Mouse (Mus musculus) hindbrain, embryonic 12.5 days (tissue): ENCODE measurements around the gene Gpr84. TPM values are rescaled to one million over a fixed set of nuclear protein-coding genes. Genes with fewer than 3 reads are reported as not detected.
A peak's percentile ranks its signal among the peaks of the same experiment; 100 is the strongest.

ENCODE experiments used
- ATAC-seq: fragments of 200-750 bp; cut with Nextera tagmentation; 2 replicates; pipeline ENCODE4 v1.8.0; 2017; ENCODE audit warnings: moderate TSS enrichment; ENCODE audit not compliant: low FRiP score
- H3K27ac ChIP-seq: fragments of 300-500 bp; sonication (generic); 2 replicates; pipeline ENCODE4 v1.5.1; 2016; ENCODE audit warnings: mild to moderate bottlenecking
- H3K27me3 ChIP-seq: fragments of 300-500 bp; sonication (generic); 2 replicates; pipeline ENCODE4 v1.6.1; 2016; ENCODE audit warnings: mild to moderate bottlenecking
- H3K36me3 ChIP-seq: fragments of 300-500 bp; sonication (generic); 2 replicates; pipeline ENCODE4 v1.6.1; 2016; ENCODE audit warnings: mild to moderate bottlenecking
- H3K4me1 ChIP-seq: fragments of 300-500 bp; sonication (generic); 2 replicates; pipeline ENCODE4 v1.6.1; 2016
- H3K4me2 ChIP-seq: fragments of 300-500 bp; sonication (generic); replicated peaks from 2 replicates; pipeline ENCODE4 v1.6.1; 2016; ENCODE audit warnings: mild to moderate bottlenecking
- H3K4me3 ChIP-seq: fragments of 300-500 bp; sonication (generic); 2 replicates; pipeline ENCODE4 v1.5.1; 2016; ENCODE audit warnings: mild to moderate bottlenecking
- H3K9ac ChIP-seq: fragments of 300-500 bp; sonication (generic); 2 replicates; pipeline ENCODE4 v1.6.1; 2016; ENCODE audit warnings: mild to moderate bottlenecking, moderate library complexity
- H3K9me3 ChIP-seq: fragments of 300-500 bp; sonication (generic); replicated peaks from 2 replicates; pipeline ENCODE4 v1.6.1; 2016; ENCODE audit warnings: mild to moderate bottlenecking
- WGBS: fragments of 180-500 bp; shearing (Covaris S2); methylation state at CpG from one replicate; pipeline ENCODE4 v1.1.7; 2016; 5-methylcytosine and 5-hydroxymethylcytosine counted together
- polyA plus RNA-seq: library from polyadenylated mRNA; unstranded; fragments of >200 nt; fragmentation: Nextera tagmentation; extraction: Ambion mirVana; gene quantifications from 2 replicates; pipeline ENCODE4 v1.2.1, GENCODE M21; 2016

Gpr84 gene
- polyA plus RNA-seq, 1 experiment from 2014 or later = 0.36 TPM

- 34% methylated on average over 22 of the region's 22 CpGs for WGBS
Measured at GRCm38 (mm10) chr15:103314181-103314580, 3.8 kb upstream of the Gpr84 start.

GRCm38 (mm10) chr15:103313495-103314095 is 3.2 kb upstream of the Gpr84 start:
- Histone ChIP-seq H3K4me2 (peak overlapping the region; percentile 59), H3K27me3 (peaks cover 9% of the 10 kb centered on the region), H3K9ac (no peak overlapping the region), H3K36me3 (peaks cover 34% of the 10 kb centered on the region), H3K4me1 (peaks cover 29% of the 10 kb centered on the region), H3K27ac (no peak overlapping the region), H3K9me3 (no peaks in the 10 kb centered on the region), H3K4me3 (peak overlapping the region; percentile 4; the same call in 1 of the 2 replicates)
- ATAC-seq = 0 out of 2 replicates have a peak, but pooled peaks have one; percentile 3
- 7% methylated on average over 18 of the region's 18 CpGs for WGBS

More at GRCm38 (mm10) chr15:103314181-103314580, 3.8 kb upstream of the Gpr84 start:
- Histone ChIP-seq H3K4me3 (peak overlapping the region; percentile 25), H3K27ac (no peak overlapping the region), H3K4me2 (peak overlapping the region; percentile 59), H3K4me1 (peaks cover 27% of the 10 kb centered on the region), H3K9me3 (no peaks in the 10 kb centered on the region), H3K27me3 (peaks cover 3% of the 10 kb centered on the region), H3K9ac (peak overlapping the region; percentile 57; the same call in 1 of the 2 replicates), H3K36me3 (peaks cover 40% of the 10 kb centered on the region)
- 0 out of 2 replicates have a peak, but pooled peaks have one; percentile 15 for ATAC-seq

- no peaks in the 10 kb centered on the region for H3K36me3 ChIP-seq
- peaks cover 14% of the 10 kb centered on the region for H3K27me3 ChIP-seq
- H3K4me1 ChIP-seq = peaks cover 42% of the 10 kb centered on the region
- peak overlapping the region; percentile 29; the same call in 1 of the 2 replicates for H3K9ac ChIP-seq
- H3K27ac ChIP-seq = 0 out of 2 replicates have a peak overlapping the region, but pooled peaks have one; percentile 4
- ATAC-seq = no peak
- 62% methylated on average over 26 of the region's 26 CpGs for WGBS
- no peaks in the 10 kb centered on the region for H3K9me3 ChIP-seq
- H3K4me2 ChIP-seq = peak overlapping the region; percentile 29
- 0 out of 2 replicates have a peak overlapping the region, but pooled peaks have one; percentile 1 for H3K4me3 ChIP-seq
Measured at GRCm38 (mm10) chr15:103308876-103309580, 1.4 kb downstream of the Gpr84 start.

GRCm38 (mm10) chr15:103308056-103308875 is 2.1 kb downstream of the Gpr84 start:
- no peaks in the 10 kb centered on the region for H3K9me3 ChIP-seq
- ATAC-seq = no peak
- H3K9ac ChIP-seq = peak overlapping the region; percentile 29; the same call in 1 of the 2 replicates
- peak overlapping the region; percentile 29 for H3K4me2 ChIP-seq
- 0 out of 2 replicates have a peak overlapping the region, but pooled peaks have one; percentile 1 for H3K4me3 ChIP-seq
- peaks cover 42% of the 10 kb centered on the region for H3K4me1 ChIP-seq
- 0 out of 2 replicates have a peak overlapping the region, but pooled peaks have one; percentile 4 for H3K27ac ChIP-seq
- WGBS = 41% methylated on average over 28 of the region's 28 CpGs
- H3K36me3 ChIP-seq = no peaks in the 10 kb centered on the region
- H3K27me3 ChIP-seq = peaks cover 14% of the 10 kb centered on the region

GRCm38 (mm10) chr15:103307125-103307524 is 3.3 kb downstream of the Gpr84 start:
- Histone ChIP-seq H3K4me1 (peaks cover 49% of the 10 kb centered on the region), H3K9ac (no peak overlapping the region)

GRCm38 (mm10) chr15:103305792-103306645 is 4.4 kb downstream of the Gpr84 start:
- peak overlapping the region; percentile 62 for H3K4me2 ChIP-seq
- ATAC-seq = no peak
- peaks cover 61% of the 10 kb centered on the region for H3K4me1 ChIP-seq
- peak overlapping the region; percentile 38 for H3K4me3 ChIP-seq
- WGBS = 31% methylated on average over 8 of the region's 8 CpGs
- H3K9me3 ChIP-seq = no peaks in the 10 kb centered on the region
- H3K9ac ChIP-seq = peak overlapping the region; percentile 67
- H3K27me3 ChIP-seq = peaks cover 14% of the 10 kb centered on the region
- peak overlapping the region; percentile 98 for H3K27ac ChIP-seq
- H3K36me3 ChIP-seq = no peaks in the 10 kb centered on the region

More at GRCm38 (mm10) chr15:103307125-103307524, 3.3 kb downstream of the Gpr84 start:
- Histone ChIP-seq H3K4me2 (peak overlapping the region; percentile 19; the same call in 1 of the 2 replicates), H3K9me3 (no peaks in the 10 kb centered on the region), H3K36me3 (no peaks in the 10 kb centered on the region), H3K27ac (peak overlapping the region; percentile 98; the same call in 1 of the 2 replicates), H3K27me3 (peaks cover 14% of the 10 kb centered on the region), H3K4me3 (no peak overlapping the region)
- no peak for ATAC-seq
- WGBS = 2% methylated on average over 7 of the region's 7 CpGs

- H3K36me3 ChIP-seq = no peaks in the 10 kb centered on the region
- peak overlapping the region; percentile 98 for H3K27ac ChIP-seq
- peak; percentile 95 for ATAC-seq
- peaks cover 14% of the 10 kb centered on the region for H3K27me3 ChIP-seq
- H3K9ac ChIP-seq = peak overlapping the region; percentile 77
- WGBS = under 1% methylated on average over 69 of the region's 71 CpGs
- H3K4me2 ChIP-seq = peak overlapping the region; percentile 62
- peaks cover 69% of the 10 kb centered on the region for H3K4me1 ChIP-seq
- H3K4me3 ChIP-seq = peak overlapping the region; percentile 38
- no peaks in the 10 kb centered on the region for H3K9me3 ChIP-seq
Measured at GRCm38 (mm10) chr15:103305070-103305678, 5.2 kb downstream of the Gpr84 start.

GRCm38 (mm10) chr15:103304616-103304969 is 5.8 kb downstream of the Gpr84 start:
- H3K4me2 ChIP-seq = peak overlapping the region; percentile 62
- peaks cover 14% of the 10 kb centered on the region for H3K27me3 ChIP-seq
- H3K9ac ChIP-seq = peak overlapping the region; percentile 77
- peak overlapping the region; percentile 98 for H3K27ac ChIP-seq
- no peaks in the 10 kb centered on the region for H3K36me3 ChIP-seq
- 1% methylated on average over 9 of the region's 9 CpGs for WGBS
- no peaks in the 10 kb centered on the region for H3K9me3 ChIP-seq
- peak overlapping the region; percentile 38 for H3K4me3 ChIP-seq
- H3K4me1 ChIP-seq = peaks cover 75% of the 10 kb centered on the region
- peak; percentile 3; the same call in 1 of the 2 replicates for ATAC-seq

GRCm38 (mm10) chr15:103303916-103304615 is 6.3 kb downstream of the Gpr84 start:
- Histone ChIP-seq H3K9me3 (no peaks in the 10 kb centered on the region), H3K27me3 (peaks cover 9% of the 10 kb centered on the region), H3K4me3 (peak overlapping the region; percentile 38), H3K36me3 (no peaks in the 10 kb centered on the region), H3K27ac (peak overlapping the region; percentile 98), H3K4me2 (peak overlapping the region; percentile 62), H3K4me1 (peaks cover 80% of the 10 kb centered on the region), H3K9ac (peak overlapping the region; percentile 77)
- 4% methylated on average over 8 of the region's 8 CpGs for WGBS
- ATAC-seq = no peak

- Histone ChIP-seq H3K9ac (peak overlapping the region; percentile 58), H3K27ac (peak overlapping the region; percentile 98), H3K4me2 (no peak overlapping the region), H3K4me3 (no peak overlapping the region), H3K36me3 (no peaks in the 10 kb centered on the region), H3K4me1 (peaks cover 88% of the 10 kb centered on the region), H3K27me3 (no peaks in the 10 kb centered on the region), H3K9me3 (no peaks in the 10 kb centered on the region)
- no peak for ATAC-seq
- 20% methylated on average over 6 of the region's 6 CpGs for WGBS
Measured at GRCm38 (mm10) chr15:103302341-103303021, 7.9 kb downstream of the Gpr84 start.
